Mouse (Mus musculus): Measurements from ENCODE around the gene Tenm4.
A peak's percentile ranks its signal among the peaks of the same experiment; 100 is the strongest.

The Tenm4 gene

GRCm38 (mm10) chr7:96476987-96477613, 306.1 kb downstream of the Tenm4 start:
- no peak for DNase-seq (ENCODE audit: low spot score)

GRCm38 (mm10) chr7:96479139-96479538, 308.1 kb downstream of the Tenm4 start:
- no peak for DNase-seq (ENCODE audit: low spot score)

DNA sequence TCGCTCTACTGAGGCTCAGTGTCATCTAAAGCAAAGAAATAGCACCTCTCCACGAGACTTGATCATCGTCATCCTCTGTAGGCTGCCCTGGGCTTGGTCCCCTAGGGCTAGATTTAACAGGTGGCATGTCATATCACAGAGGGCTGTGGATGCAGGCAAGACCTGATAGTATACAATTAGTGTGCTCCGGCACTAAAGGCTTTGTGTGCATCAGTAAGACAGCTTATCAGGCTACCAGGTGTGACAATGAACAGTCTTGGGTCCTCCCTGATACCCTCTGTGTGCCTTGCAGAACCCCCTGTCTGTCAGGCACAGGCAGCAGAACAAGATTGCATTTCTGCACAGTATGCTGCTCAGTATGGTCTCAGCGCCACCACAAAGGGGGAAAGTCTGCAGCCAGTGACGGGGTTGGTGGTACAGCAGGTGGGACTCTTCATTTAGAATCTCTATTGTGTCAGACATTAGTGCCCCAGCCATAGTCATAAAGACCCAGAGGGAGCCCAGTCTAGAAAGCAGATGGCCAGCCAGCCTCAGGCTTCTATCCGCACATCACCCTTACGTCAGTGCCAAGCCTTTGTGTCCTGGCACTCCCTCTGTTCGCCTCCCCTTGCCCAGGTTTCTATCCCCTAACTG, 309.4 kb downstream of the Tenm4 start:
- DNase-seq (ENCODE audit: low spot score) = no peak

GRCm38 (mm10) chr7:96482953-96483352, 311.9 kb downstream of the Tenm4 start:
- DNase-seq (ENCODE audit: low spot score) = no peak

- no peak for DNase-seq (ENCODE audit: low spot score)
Observed at GRCm38 (mm10) chr7:96484006-96484581, 313.0 kb downstream of the Tenm4 start.

DNA sequence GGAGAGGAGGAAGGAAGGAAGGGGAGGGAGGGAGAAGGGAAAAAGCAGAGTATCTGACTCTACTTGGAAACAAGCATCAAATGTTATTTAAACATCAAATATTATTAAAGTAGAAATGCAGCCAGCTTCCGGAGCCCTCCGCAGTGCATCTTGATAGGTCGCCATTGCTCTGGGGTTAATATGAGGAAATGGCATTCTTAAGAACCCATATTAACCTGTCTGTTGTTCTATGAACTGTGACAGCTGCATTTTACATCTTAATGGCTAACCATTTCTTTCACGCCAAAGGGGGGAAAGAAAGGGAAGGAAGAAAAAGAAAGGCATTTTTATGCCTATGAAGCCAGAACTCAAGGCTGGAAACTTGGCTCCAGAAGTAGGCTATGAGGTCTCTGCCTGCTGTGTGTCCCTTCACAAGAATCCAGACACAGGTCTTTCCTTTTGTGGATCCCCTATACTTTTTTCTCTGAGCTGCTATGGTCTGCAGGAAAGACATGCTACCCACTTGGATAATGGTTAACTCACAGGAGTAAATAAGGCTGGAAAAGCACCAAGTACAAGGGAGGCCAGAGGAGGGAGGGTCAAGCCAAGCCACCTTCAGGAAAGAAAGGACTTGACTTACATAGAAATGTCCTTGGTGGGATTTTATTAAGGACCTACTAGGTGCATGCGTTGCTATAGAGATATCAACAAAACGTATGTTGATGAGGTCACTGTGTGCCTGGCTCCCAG, 318.5 kb downstream of the Tenm4 start:
- no peak for DNase-seq (ENCODE audit: low spot score)

- DNase-seq (ENCODE audit: low spot score) = no peak
Observed at GRCm38 (mm10) chr7:96491896-96492295, 320.9 kb downstream of the Tenm4 start.

GRCm38 (mm10) chr7:96492696-96493095, 321.6 kb downstream of the Tenm4 start:
- DNase-seq (ENCODE audit: low spot score) = no peak

DNA sequence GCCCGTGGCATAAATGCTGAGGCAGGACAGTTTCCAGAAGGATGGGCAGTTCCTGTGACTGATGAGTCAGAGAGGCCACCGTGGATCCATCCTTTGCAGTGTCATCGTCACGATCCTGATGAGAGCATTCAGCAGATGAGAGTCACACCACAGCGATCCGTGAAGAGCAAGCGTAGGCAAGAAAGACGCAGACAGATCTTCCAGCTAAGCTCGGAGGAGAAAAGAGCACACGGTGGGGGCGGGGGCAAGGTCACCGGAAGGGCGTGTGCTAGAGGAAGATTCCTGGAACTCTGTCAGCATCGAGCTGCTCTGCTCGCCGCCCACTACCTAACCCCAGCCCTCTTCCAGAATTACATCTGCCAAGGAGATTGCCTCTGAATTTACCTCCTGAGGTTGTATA, 323.0 kb downstream of the Tenm4 start:
- DNase-seq (ENCODE audit: low spot score) = no peak

DNA sequence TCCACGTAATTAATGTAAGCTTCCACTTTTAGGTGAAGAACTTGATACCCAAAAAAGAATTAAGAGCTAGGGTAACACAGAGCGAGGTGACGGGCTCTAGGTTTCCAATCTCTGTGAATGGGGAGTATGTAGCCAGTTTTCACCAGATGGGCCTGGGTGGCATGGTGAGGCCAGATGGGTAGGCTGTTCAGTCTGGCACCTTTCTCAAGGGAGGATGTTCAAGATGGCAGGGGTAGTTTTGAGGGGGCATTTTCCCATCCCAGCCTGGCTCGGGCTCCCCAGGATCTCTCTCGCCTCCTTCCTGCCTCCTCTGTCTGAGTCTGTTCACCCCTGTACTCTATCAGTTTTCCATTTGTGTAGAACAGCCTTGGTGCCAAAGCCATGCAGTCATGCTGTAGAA, 329.1 kb downstream of the Tenm4 start:
- DNase-seq (ENCODE audit: low spot score) = no peak

DNA sequence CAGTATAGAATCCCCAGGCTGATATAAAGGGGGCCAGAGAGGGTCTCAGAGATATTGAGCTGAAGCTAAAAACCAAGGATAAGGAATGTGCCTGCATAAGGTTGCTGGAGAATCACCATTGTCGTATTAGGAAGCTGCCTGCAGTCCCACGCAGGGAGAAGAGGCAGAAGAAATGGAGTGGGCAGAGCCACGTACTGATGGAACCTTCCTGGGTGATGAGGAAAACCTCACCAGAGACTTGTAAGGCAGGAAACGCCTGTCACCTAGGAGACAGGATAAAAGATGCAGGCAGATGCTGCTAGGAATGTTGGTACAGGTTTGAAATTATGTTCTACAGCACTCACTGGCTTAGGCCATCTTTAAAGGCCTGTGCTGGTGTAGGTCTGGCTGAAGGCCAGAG, 329.8 kb downstream of the Tenm4 start:
- DNase-seq (ENCODE audit: low spot score) = no peak

DNA sequence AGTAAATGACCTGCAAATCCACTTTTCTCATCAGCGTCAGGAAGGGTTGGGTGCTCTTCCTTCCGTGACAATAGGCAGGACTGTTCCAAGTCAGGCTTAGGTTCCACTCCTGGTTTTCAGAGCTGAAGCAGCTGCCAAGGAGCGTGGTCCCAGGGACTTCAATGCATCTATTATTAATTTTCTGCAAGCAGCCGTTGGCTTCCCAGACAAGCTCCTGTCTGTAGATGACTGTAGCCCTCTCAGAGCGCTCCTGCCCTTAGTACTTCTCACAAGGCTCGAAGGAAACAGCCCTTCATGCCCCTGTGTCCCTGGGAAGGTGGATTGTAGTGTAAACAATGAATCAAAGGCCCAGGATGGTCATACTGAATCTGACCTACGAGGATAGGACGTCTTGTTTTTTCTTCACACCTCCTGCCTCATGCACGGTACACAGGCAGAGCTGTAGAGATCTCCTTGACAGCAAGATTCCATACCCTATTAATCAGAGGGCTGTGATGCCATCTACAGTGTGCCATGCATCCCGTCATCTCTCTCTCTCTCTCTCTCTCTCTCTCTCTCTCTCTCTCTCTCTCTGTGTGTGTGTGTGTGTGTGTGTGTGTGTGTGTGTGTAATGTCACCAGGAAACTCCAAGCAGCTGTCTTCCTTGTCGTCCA, 331.4 kb downstream of the Tenm4 start:
- no peak for DNase-seq (ENCODE audit: low spot score)

DNA sequence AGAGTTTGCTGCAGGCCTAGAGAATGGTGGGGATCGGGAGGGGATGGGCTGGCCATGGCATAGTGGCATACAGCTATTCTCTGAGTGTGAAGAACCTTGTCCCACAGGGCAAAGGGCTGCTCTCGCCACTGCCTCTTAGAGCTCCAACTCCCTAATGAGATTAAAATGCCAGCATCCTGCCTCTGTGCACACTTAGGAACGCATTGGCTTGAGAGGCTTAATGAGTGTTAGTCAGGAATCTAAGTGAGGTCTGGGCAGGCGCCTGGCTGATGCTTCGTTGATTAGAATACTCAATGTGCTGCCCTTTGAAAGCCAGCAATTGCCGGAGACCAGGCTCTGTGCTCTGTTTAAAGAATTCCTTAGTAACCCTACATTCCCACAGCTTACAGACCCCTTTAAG, 334.5 kb downstream of the Tenm4 start:
- no peak for DNase-seq (ENCODE audit: low spot score)

- DNase-seq (ENCODE audit: low spot score) = no peak
Observed at GRCm38 (mm10) chr7:96507046-96507445, 336.0 kb downstream of the Tenm4 start.

DNA sequence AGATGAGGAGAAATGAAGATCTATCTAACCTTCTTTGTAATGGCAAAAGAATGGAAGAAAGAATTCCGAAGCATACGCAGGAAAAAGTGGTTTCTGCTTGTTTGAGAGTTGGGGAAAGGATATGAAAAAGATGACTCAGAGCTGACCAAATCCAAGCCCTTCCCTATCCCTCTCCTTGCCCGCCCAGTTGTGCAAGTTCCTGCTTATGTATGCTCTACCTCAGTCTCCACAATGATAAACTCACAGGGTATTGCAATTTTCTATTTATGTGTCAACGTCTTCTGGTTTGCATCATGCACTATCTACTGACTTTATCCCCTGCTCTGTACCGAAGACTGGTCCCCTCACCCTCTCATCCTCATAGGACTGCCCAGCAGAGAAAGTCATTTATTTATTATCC, 339.4 kb downstream of the Tenm4 start:
- no peak for DNase-seq (ENCODE audit: low spot score)

DNA sequence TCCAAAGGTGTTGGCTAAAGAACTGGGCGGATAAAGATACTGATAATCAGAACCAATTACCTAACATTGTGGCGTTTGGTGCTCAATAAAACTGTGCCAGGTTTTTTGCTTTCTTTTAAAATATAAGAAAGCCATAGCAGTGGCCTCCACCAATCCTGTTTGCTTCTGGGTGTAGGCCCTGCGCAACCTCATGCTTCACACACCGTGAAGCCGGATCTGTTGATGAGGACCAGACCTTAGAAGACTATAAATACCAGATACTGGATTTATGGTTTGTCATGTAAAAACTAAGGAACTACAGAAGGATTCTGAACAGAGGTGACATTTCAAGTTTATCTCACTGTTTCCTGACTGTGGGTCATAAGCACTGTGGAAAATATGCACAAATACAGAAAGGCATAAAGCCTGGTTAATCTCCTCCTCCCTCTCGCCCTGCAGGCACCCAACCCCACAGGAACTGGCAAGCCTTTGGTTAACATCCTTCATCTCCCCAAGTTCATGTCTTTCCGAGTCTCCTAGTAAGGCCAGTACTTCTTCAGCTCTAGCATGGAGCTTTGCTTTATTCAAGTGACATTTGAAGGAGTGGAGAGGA, 340.1 kb downstream of the Tenm4 start:
- DNase-seq (ENCODE audit: low spot score) = no peak

DNA sequence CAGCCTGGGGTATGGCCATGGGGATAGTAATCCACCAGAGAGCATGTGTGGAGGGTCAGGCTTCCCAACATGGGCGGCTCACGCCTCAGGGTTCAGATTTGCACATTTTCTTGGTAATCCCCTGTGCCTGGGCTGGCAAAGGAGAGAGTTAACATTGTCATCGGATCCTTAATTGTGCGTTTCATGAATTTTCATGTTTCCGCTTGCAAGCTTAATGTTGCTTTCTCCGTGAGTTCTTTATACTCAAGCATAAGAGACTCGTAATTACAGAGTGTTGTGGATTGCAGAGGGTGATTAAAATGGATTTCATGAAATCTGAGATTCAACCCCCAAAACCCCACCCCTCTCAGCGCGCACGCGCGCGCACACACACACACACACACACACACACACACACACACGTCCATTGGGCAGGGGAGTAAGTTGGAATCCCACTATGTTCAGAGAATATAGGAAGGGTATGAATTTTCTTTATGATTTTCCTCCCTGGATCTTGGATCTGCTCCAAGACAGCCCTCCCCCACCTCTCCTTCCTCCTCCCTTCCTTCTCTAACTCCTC, 341.0 kb downstream of the Tenm4 start:
- DNase-seq (ENCODE audit: low spot score) = no peak

GRCm38 (mm10) chr7:96519216-96519615, 348.2 kb downstream of the Tenm4 start:
- DNase-seq (ENCODE audit: low spot score) = peak; percentile 13

DNA sequence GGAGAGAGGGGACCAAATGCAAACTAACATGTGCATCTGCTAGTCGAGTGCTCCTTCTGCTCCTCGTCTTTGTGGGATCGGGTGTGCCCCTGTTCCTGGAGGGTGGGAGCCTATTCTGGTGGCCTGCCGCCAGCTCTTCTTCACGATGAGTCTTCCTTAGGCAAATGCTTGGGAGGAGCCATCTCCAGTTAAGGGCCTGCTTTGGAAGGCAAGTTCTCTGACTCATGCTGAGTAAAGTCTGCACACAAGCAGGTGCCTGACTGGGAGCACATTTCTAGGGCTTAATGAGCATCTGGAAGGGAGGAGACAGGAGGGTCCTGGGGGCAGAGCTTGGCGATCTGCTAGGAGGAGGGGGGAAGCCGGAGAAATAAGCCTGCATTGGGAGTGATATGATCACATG, 350.9 kb downstream of the Tenm4 start:
- DNase-seq (ENCODE audit: low spot score) = no peak

- DNase-seq (ENCODE audit: low spot score) = no peak
Observed at GRCm38 (mm10) chr7:96523673-96524072, 352.6 kb downstream of the Tenm4 start.

GRCm38 (mm10) chr7:96524486-96525205, 353.6 kb downstream of the Tenm4 start:
- no peak for DNase-seq (ENCODE audit: low spot score)
